Comparison of ENCODE assay signal across 17 mouse cellular contexts in genomic region chr14:46461960-46462359, GRCm38 (mm10).
"Had no signal": no experiment of that assay in that cellular context is flagged by ENCODE, and none has a peak within 500 bp of the region (broad histone marks: within the 10 kb centered on the region; RNA-seq: fewer than 3 reads in every experiment).

No protein-coding gene starts in this region.

- H3K36me3 ChIP-seq: lung, embryonic 15.5 days; midbrain, embryonic 12.5 days; neural tube, embryonic 12.5 days; stomach, embryonic 15.5 days had no signal

- H3K9me3 ChIP-seq: lung, embryonic 15.5 days; megakaryocyte, embryonic 14.5 days; midbrain, embryonic 12.5 days; neural tube, embryonic 12.5 days; stomach, embryonic 15.5 days had no signal

- H3K4me1 ChIP-seq: megakaryocyte, embryonic 14.5 days; midbrain, embryonic 12.5 days; neural tube, embryonic 12.5 days; stomach, embryonic 15.5 days had no signal

- H3K4me3 ChIP-seq: lung, embryonic 15.5 days; megakaryocyte, embryonic 14.5 days; midbrain, embryonic 12.5 days; neural tube, embryonic 12.5 days; stomach, embryonic 15.5 days had no signal

- H3K9ac ChIP-seq: liver, postnatal 0 days; lung, embryonic 15.5 days; midbrain, embryonic 12.5 days; neural tube, embryonic 12.5 days; stomach, embryonic 15.5 days had no signal

- ATAC-seq: liver, postnatal 0 days; lung, postnatal 0 days had no signal

- H3K4me2 ChIP-seq: lung, embryonic 15.5 days; midbrain, embryonic 12.5 days; neural tube, embryonic 12.5 days; stomach, embryonic 15.5 days had no signal

- H3K27me3 ChIP-seq: lung, embryonic 15.5 days; megakaryocyte, embryonic 14.5 days; midbrain, embryonic 12.5 days; neural tube, embryonic 12.5 days; stomach, embryonic 15.5 days had no signal

- DNase-seq: liver, postnatal 0 days; lung, adult 2 months; lung, postnatal 14 days; lung, postnatal 36 days; midbrain, embryonic 14.5 days; right cerebral cortex, postnatal 14 days; thymus, adult 2 months; thymus, postnatal 25 days; thymus, postnatal 4 days had no signal

- H3K27ac ChIP-seq: lung, embryonic 15.5 days; macrophage; midbrain, embryonic 12.5 days; neural tube, embryonic 12.5 days; stomach, embryonic 15.5 days; stomach, postnatal 0 days had no signal
